Mouse (Mus musculus) gastrocnemius, postnatal 25 days (tissue): ENCODE measurements at regions not wholly inside any gene's neighbourhood (a gene's known extent, or its start where the extent isn't known, plus 50 kb on each side); places are given as distances from the start of the nearest gene placed in this dataset.

Source experiments
- DNase-seq: peaks from one replicate; pipeline ENCODE4 v3.0.0; 2022

GRCm38 (mm10) chr13:72691783-72692729, 63.4 kb downstream of the Irx2 start:
- no peak for DNase-seq

- no peak for DNase-seq
Observed at GRCm38 (mm10) chr13:72707469-72707868, 78.8 kb downstream of the Irx2 start.

- no peak for DNase-seq
Observed at GRCm38 (mm10) chr13:72708728-72709127, 80.1 kb downstream of the Irx2 start.

- no peak for DNase-seq
Observed at GRCm38 (mm10) chr13:72710051-72710450, 81.4 kb downstream of the Irx2 start.

GRCm38 (mm10) chr13:72711136-72711535, 82.5 kb downstream of the Irx2 start:
- DNase-seq: no peak

- DNase-seq: no peak
Observed at GRCm38 (mm10) chr13:72711842-72712330, 83.3 kb downstream of the Irx2 start.

- no peak for DNase-seq
Observed at GRCm38 (mm10) chr13:72714793-72715192, 86.2 kb downstream of the Irx2 start.

- DNase-seq: no peak
Observed at GRCm38 (mm10) chr13:72715959-72716680, 87.5 kb downstream of the Irx2 start.

GRCm38 (mm10) chr13:72727126-72727525, 98.5 kb downstream of the Irx2 start:
- no peak for DNase-seq

- DNase-seq: no peak
Observed at GRCm38 (mm10) chr13:72735916-72736315, 107.3 kb downstream of the Irx2 start.

GRCm38 (mm10) chr13:72736992-72737391, 108.4 kb downstream of the Irx2 start:
- no peak for DNase-seq

- no peak for DNase-seq
Observed at GRCm38 (mm10) chr13:72747187-72747586, 118.6 kb downstream of the Irx2 start.

- DNase-seq: no peak
Observed at GRCm38 (mm10) chr13:72755036-72755435, 126.4 kb downstream of the Irx2 start.

GRCm38 (mm10) chr13:72762481-72762880, 133.9 kb downstream of the Irx2 start:
- DNase-seq: no peak

- DNase-seq: no peak
Observed at GRCm38 (mm10) chr13:72763337-72763736, 134.7 kb downstream of the Irx2 start.

GRCm38 (mm10) chr13:72767306-72767705, 138.7 kb downstream of the Irx2 start:
- no peak for DNase-seq

GRCm38 (mm10) chr13:72769007-72769595, 140.5 kb downstream of the Irx2 start:
- peak; percentile 10 for DNase-seq

GRCm38 (mm10) chr13:72783026-72783726, 154.6 kb downstream of the Irx2 start:
- DNase-seq: no peak

GRCm38 (mm10) chr13:72783727-72784070, 155.1 kb downstream of the Irx2 start:
- no peak for DNase-seq

- no peak for DNase-seq
Observed at GRCm38 (mm10) chr13:72792695-72793094, 164.1 kb downstream of the Irx2 start.

GRCm38 (mm10) chr13:72800021-72800420, 171.4 kb downstream of the Irx2 start:
- no peak for DNase-seq

- DNase-seq: no peak
Observed at GRCm38 (mm10) chr13:72800546-72800945, 171.9 kb downstream of the Irx2 start.
